Mouse (Mus musculus): ENCODE results near the gene Ybx1.

The Ybx1 gene

GRCm38 (mm10) chr4:119248407-119248965 lies 45.9 kb downstream of the Ybx1 start:
- TF ChIP-seq GATA4 (IDR thresholded peaks at IDR 0.05; ENCODE audit: insufficient replicate concordance, low read length): no peak

GRCm38 (mm10) chr4:119247462-119248235 lies 46.8 kb downstream of the Ybx1 start:
- no peak for TF ChIP-seq GATA4 (IDR thresholded peaks at IDR 0.05; ENCODE audit: insufficient replicate concordance, low read length)

- TF ChIP-seq GATA4 (IDR thresholded peaks at IDR 0.05; ENCODE audit: insufficient replicate concordance, low read length): no peak
Measured at GRCm38 (mm10) chr4:119246688-119247225, 47.6 kb downstream of the Ybx1 start.

- no peak for TF ChIP-seq GATA4 (IDR thresholded peaks at IDR 0.05; ENCODE audit: insufficient replicate concordance, low read length)
Measured at GRCm38 (mm10) chr4:119245961-119246360, 48.4 kb downstream of the Ybx1 start.

GRCm38 (mm10) chr4:119245556-119245955 lies 48.8 kb downstream of the Ybx1 start:
- no peak for TF ChIP-seq GATA4 (IDR thresholded peaks at IDR 0.05; ENCODE audit: insufficient replicate concordance, low read length)

GRCm38 (mm10) chr4:119244468-119245240 lies 49.8 kb downstream of the Ybx1 start:
- no peak for TF ChIP-seq GATA4 (IDR thresholded peaks at IDR 0.05; ENCODE audit: insufficient replicate concordance, low read length)

- TF ChIP-seq GATA4 (IDR thresholded peaks at IDR 0.05; ENCODE audit: insufficient replicate concordance, low read length): no peak
Measured at GRCm38 (mm10) chr4:119242571-119242970, 51.8 kb downstream of the Ybx1 start.

GRCm38 (mm10) chr4:119241664-119242063 lies 52.7 kb downstream of the Ybx1 start:
- no peak for TF ChIP-seq GATA4 (IDR thresholded peaks at IDR 0.05; ENCODE audit: insufficient replicate concordance, low read length)

GRCm38 (mm10) chr4:119239181-119239682 lies 55.2 kb downstream of the Ybx1 start:
- no peak for TF ChIP-seq GATA4 (IDR thresholded peaks at IDR 0.05; ENCODE audit: insufficient replicate concordance, low read length)

GRCm38 (mm10) chr4:119238661-119239060 lies 55.7 kb downstream of the Ybx1 start:
- no peak for TF ChIP-seq GATA4 (IDR thresholded peaks at IDR 0.05; ENCODE audit: insufficient replicate concordance, low read length)

GRCm38 (mm10) chr4:119234348-119234747 lies 60.1 kb downstream of the Ybx1 start:
- no peak for TF ChIP-seq GATA4 (IDR thresholded peaks at IDR 0.05; ENCODE audit: insufficient replicate concordance, low read length)

GRCm38 (mm10) chr4:119233256-119233901 lies 61.0 kb downstream of the Ybx1 start:
- TF ChIP-seq GATA4 (IDR thresholded peaks at IDR 0.05; ENCODE audit: insufficient replicate concordance, low read length): no peak

GRCm38 (mm10) chr4:119232410-119233255 lies 61.8 kb downstream of the Ybx1 start, which contains the start of the genes AU022252 and P3h1:
TSS of gene AU022252 (minus strand) at chr4:119232712.
TSS of gene P3h1 (plus strand) at chr4:119232915.
- TF ChIP-seq GATA4 (IDR thresholded peaks at IDR 0.05; ENCODE audit: insufficient replicate concordance, low read length): no peak
